Mouse (Mus musculus): ENCODE measurements at regions not wholly inside any gene's neighbourhood (a gene's known extent, or its start where the extent isn't known, plus 50 kb on each side); places are given as distances from the start of the nearest gene placed in this dataset.

DNA sequence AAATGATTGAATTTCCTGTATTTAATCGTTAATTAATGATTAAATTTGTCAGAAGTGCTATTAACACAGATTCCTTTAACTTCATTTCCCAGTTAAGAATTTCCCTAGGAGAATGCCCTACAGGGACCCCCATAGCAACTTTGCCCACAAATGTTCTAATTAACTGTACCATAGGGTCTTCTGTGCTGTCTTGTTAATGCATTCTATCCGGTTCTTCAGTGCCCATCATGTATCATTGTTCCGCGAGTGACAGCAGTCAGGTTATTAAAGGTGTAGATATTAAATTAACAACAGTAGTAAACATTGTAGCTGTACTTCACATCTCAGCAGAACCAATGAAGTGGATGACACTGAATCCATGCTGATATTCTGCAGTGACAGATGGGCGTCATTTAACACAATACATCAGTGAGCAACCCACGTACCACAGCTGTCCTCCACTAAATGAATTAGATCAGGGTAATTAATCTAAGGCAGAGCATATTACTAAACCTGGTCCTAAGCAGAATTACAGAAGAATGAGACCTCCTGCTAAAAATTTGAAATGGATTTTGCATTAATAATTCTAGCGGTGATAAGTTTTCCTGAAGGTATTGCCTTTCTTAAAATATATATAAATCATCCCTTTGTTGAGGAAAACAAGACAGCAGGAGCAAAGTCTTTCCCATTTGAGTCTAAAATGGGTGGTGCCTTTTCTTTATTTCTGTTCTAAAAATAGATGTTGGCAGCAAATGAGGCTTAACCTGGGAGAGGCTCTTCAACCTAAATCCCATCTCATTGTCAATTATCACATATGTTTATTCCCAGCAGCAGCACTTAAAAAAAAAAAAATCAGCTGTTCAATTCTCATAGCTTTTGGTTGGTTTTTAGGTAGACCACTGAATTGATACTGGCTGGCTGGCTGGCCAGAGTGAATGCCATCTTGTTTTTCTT, 872.3 kb downstream of the Nxph1 start:
- ATAC-seq (replicated peaks; ENCODE audit: low read depth, poor library complexity, severe bottlenecking): no peak

DNA sequence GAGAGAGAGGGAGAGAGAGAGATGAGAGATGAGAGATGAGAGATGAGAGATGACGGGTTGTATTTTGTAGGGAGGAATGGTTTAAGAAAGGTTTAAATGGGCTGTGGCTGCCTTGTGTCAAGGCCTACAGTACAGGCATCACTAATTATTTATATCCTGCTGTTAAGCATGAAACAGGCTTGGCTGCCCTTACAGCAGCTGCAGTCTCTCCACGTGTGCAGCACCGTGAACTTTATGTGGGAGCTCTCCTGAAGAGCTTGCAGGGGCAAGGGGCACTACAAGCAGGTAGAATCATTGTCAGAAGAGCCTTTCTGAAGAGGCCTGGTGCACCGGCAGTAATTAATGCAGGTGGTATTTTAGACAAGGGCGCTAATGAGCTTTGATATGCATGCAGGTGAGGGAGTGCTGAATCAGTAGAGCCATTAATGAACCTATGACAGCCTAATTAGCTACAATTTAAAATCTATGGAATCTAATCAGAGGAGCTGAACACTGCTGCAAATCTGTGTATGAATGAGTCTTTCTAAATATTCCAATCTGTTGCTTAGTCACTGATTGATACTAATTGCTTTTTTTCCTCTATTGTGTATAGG, 886.7 kb downstream of the Nxph1 start:
- no peak for ATAC-seq (replicated peaks; ENCODE audit: low read depth, poor library complexity, severe bottlenecking)

DNA sequence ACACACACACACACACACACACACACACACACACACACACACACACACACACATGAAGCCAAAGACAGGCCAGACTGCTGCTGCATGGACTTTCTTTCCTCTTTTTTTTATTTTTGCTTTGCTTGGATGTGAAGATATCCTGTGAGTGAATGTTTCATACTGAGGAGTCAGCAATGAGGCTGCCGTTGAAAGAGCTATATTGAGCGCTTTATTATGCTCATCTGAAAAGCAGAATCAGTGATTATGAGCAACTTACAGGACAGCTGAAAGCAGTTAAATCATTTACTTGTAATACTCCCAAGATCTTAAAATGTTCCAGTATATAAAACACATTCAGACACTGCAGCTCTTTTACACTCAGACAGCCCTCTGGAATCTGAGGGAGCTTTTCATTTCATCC, 894.2 kb downstream of the Nxph1 start:
- no peak for ATAC-seq (replicated peaks; ENCODE audit: low read depth, poor library complexity, severe bottlenecking)

DNA sequence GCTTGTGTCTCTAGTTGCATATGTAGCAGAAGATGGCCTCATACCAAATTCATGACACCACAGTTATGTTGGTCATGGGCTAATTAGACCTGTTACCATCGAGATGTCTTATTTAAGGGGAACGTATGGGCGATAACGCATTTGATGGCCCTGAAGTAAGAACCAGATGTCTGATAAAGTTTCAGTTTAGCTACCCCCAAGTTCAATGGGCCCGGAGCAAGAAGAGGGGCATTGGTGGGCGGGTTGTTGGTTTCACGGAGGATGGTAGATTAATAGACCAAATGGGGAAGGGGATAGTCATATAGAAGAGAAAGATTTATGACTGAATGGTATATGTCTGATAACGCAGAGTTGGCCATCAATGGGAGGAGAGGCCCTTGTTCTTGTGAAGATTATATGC, 941.6 kb downstream of the Nxph1 start:
- ATAC-seq (replicated peaks; ENCODE audit: low read depth, poor library complexity, severe bottlenecking): peak; percentile 100
